Mouse (Mus musculus) mature B cell (primary cell): Measurements from ENCODE around the gene Rab11fip2.

Experiments
- in situ Hi-C: fragments of 300-500 bp; cut with MboI; formaldehyde crosslinking; loops from 2 replicates; pipeline ENCODE4 v1.14.3; 2019

The Rab11fip2 gene

GRCm38 (mm10) chr19:59943322-59943871 is at the start of gene Rab11fip2:
Rab11fip2 (minus strand) TSS chr19:59943654.
- in situ Hi-C loops = no loop called here

GRCm38 (mm10) chr19:59981588-59981987 is 38.1 kb upstream of the Rab11fip2 start:
- in situ Hi-C loops = no loop called here

GRCm38 (mm10) chr19:59954936-59955335 is 11.5 kb upstream of the Rab11fip2 start:
- in situ Hi-C loops = no loop called here

GRCm38 (mm10) chr19:59949731-59950130 is 6.3 kb upstream of the Rab11fip2 start:
- in situ Hi-C loops = no loop called here

GRCm38 (mm10) chr19:59942716-59943321 is 635 bp downstream of the Rab11fip2 start:
- in situ Hi-C loops = no loop called here

GRCm38 (mm10) chr19:59939711-59940110 is 3.7 kb downstream of the Rab11fip2 start:
- in situ Hi-C loops = no loop called here

- in situ Hi-C loops = no loop called here
These were observed 11.4 kb downstream of the Rab11fip2 start for GRCm38 (mm10) chr19:59932085-59932484.

GRCm38 (mm10) chr19:59928672-59929071 is 14.8 kb downstream of the Rab11fip2 start:
- in situ Hi-C loops = no loop called here

- in situ Hi-C loops = no loop called here
These were observed 17.3 kb downstream of the Rab11fip2 start for GRCm38 (mm10) chr19:59926125-59926524.

- in situ Hi-C loops = no loop called here
These were observed 22.6 kb downstream of the Rab11fip2 start for GRCm38 (mm10) chr19:59920846-59921245.

- in situ Hi-C loops = no loop called here
These were observed 25.4 kb downstream of the Rab11fip2 start for GRCm38 (mm10) chr19:59917901-59918613.

- in situ Hi-C loops = no loop called here
These were observed 31.9 kb downstream of the Rab11fip2 start for GRCm38 (mm10) chr19:59911554-59911953.

- in situ Hi-C loops = no loop called here
These were observed 38.0 kb downstream of the Rab11fip2 start for GRCm38 (mm10) chr19:59905296-59906081.

- in situ Hi-C loops = no loop called here
These were observed 43.5 kb downstream of the Rab11fip2 start for GRCm38 (mm10) chr19:59899965-59900364.

GRCm38 (mm10) chr19:59898301-59898700 is 45.2 kb downstream of the Rab11fip2 start:
- in situ Hi-C loops = no loop called here

GRCm38 (mm10) chr19:59889383-59889782 is 54.1 kb downstream of the Rab11fip2 start:
- in situ Hi-C loops = no loop called here

GRCm38 (mm10) chr19:59888846-59889245 is 54.6 kb downstream of the Rab11fip2 start:
- in situ Hi-C loops = no loop called here

- in situ Hi-C loops = no loop called here
These were observed 55.6 kb downstream of the Rab11fip2 start for GRCm38 (mm10) chr19:59887866-59888265.

- in situ Hi-C loops = no loop called here
These were observed 58.2 kb downstream of the Rab11fip2 start for GRCm38 (mm10) chr19:59885301-59885700.

GRCm38 (mm10) chr19:59877238-59877637 is 66.2 kb downstream of the Rab11fip2 start:
- in situ Hi-C loops = no loop called here

- in situ Hi-C loops = no loop called here
These were observed 76.8 kb downstream of the Rab11fip2 start for GRCm38 (mm10) chr19:59866666-59867065.

- in situ Hi-C loops = no loop called here
These were observed 81.0 kb downstream of the Rab11fip2 start for GRCm38 (mm10) chr19:59862423-59862822.
